Mouse (Mus musculus) neutrophil, adult 65 days (primary cell): Measurements from ENCODE around the gene Lrrfip1. TPM values are rescaled to one million over a fixed set of nuclear protein-coding genes. Genes with fewer than 3 reads are reported as not detected.

Experiments used
- total RNA-seq: library from RNA; stranded (reverse); gene quantifications from 2 replicates; pipeline ENCODE4 v1.2.4, GENCODE M21; 2023

The Lrrfip1 gene
- total RNA-seq: 239 and 297 TPM in 2 replicates

GRCm38 (mm10) chr1:90998268-90998890 lies at the start of gene Lrrfip1:
TSS of gene Lrrfip1 (plus strand) at chr1:90998737.

GRCm38 (mm10) chr1:90952808-90953207 lies 45.7 kb upstream of the Lrrfip1 start, which contains the start of gene Prlh:
TSS of gene Prlh (plus strand) at chr1:90953108.

GRCm38 (mm10) chr1:90969347-90969784 lies 29.2 kb upstream of the Lrrfip1 start, which contains the start of gene Rab17:
TSS of gene Rab17 (minus strand) at chr1:90969661.

GRCm38 (mm10) chr1:91144813-91145212 lies 146.3 kb downstream of the Lrrfip1 start, which contains the start of gene Rbm44:
TSS of gene Rbm44 (plus strand) at chr1:91145089.

Other genes with a start within 250 kb of the Lrrfip1 start
- gene Col6a3, start 154.8 kb upstream of the Lrrfip1 start, total RNA-seq: 0.16 TPM in 2 replicates
- gene Mlph, start 83.7 kb upstream of the Lrrfip1 start, total RNA-seq: not detected in 2 replicates
- gene Prlh, start 45.6 kb upstream of the Lrrfip1 start, total RNA-seq: not detected in 2 replicates
- not detected in 2 replicates for gene Rab17, start 29.1 kb upstream of the Lrrfip1 start, total RNA-seq
- 0.75 and 1.6 TPM in 2 replicates for gene Rbm44, start 146.4 kb downstream of the Lrrfip1 start, total RNA-seq
- gene Ramp1, start 181.1 kb downstream of the Lrrfip1 start, total RNA-seq: 25.7 and 27.2 TPM in 2 replicates